Mouse (Mus musculus): ENCODE measurements around the gene Klrd1. TPM values are rescaled to one million over a fixed set of nuclear protein-coding genes. Genes with fewer than 3 reads are reported as not detected.

The Klrd1 gene
- 0.14 TPM in 1 of 2 replicates, not detected in the other for polyA plus RNA-seq (2016; fragmentation: Nextera tagmentation; extraction: Ambion mirVana)

- H3K36me3 ChIP-seq: no peaks in the 10 kb centered on the region
- H3K4me3 ChIP-seq: no peak within 1 kb of the TSS
- 87% methylated on average over 3 of the region's 3 CpGs for WGBS
- no peaks in the 10 kb centered on the region for H3K27me3 ChIP-seq (ENCODE audit: low read depth, poor library complexity, severe bottlenecking)
- no peaks in the 10 kb centered on the region for H3K9me3 ChIP-seq (replicated peaks)
- H3K4me1 ChIP-seq: no peaks in the 10 kb centered on the region
- no peak within 1 kb of the TSS for H3K27ac ChIP-seq (replicated peaks)
- no peak for DNase-seq (ENCODE audit: low spot score)
Observed at GRCm38 (mm10) chr6:129591508-129591907, at the start of gene Klrd1. Klrd1 (plus strand) TSS chr6:129591782.

- Histone ChIP-seq H3K9me3 (replicated peaks) (no peaks in the 10 kb centered on the region), H3K27ac (replicated peaks) (no peak overlapping the region), H3K27me3 (ENCODE audit: low read depth, poor library complexity, severe bottlenecking) (no peaks in the 10 kb centered on the region), H3K36me3 (peaks cover 47% of the 10 kb centered on the region), H3K4me1 (peaks cover 4% of the 10 kb centered on the region), H3K4me3 (no peak overlapping the region)
- 80% methylated on average over 9 of the region's 9 CpGs for WGBS
- no peak for DNase-seq (ENCODE audit: low spot score)
Observed at GRCm38 (mm10) chr6:129541931-129542330, 49.7 kb upstream of the Klrd1 start.

GRCm38 (mm10) chr6:129542540-129542939 is 49.0 kb upstream of the Klrd1 start:
- 92% methylated on average over 3 of the region's 3 CpGs for WGBS
- Histone ChIP-seq H3K36me3 (peaks cover 46% of the 10 kb centered on the region), H3K9me3 (replicated peaks) (no peaks in the 10 kb centered on the region), H3K4me3 (no peak overlapping the region), H3K4me1 (peaks cover 4% of the 10 kb centered on the region), H3K27ac (replicated peaks) (no peak overlapping the region), H3K27me3 (ENCODE audit: low read depth, poor library complexity, severe bottlenecking) (no peaks in the 10 kb centered on the region)
- DNase-seq (ENCODE audit: low spot score): no peak

- no peaks in the 10 kb centered on the region for H3K27me3 ChIP-seq (ENCODE audit: low read depth, poor library complexity, severe bottlenecking)
- DNase-seq (ENCODE audit: low spot score): peak; percentile 44
- H3K27ac ChIP-seq (replicated peaks): no peak overlapping the region
- no peak overlapping the region for H3K4me3 ChIP-seq
- 76% methylated on average over 6 of the region's 6 CpGs for WGBS
- peaks cover 32% of the 10 kb centered on the region for H3K36me3 ChIP-seq
- peaks cover 4% of the 10 kb centered on the region for H3K4me1 ChIP-seq
- no peaks in the 10 kb centered on the region for H3K9me3 ChIP-seq (replicated peaks)
Observed at GRCm38 (mm10) chr6:129543709-129544606, 47.6 kb upstream of the Klrd1 start.

GRCm38 (mm10) chr6:129547277-129547676 is 44.3 kb upstream of the Klrd1 start:
- Histone ChIP-seq H3K36me3 (no peaks in the 10 kb centered on the region), H3K4me1 (no peaks in the 10 kb centered on the region), H3K27ac (replicated peaks) (no peak overlapping the region), H3K27me3 (ENCODE audit: low read depth, poor library complexity, severe bottlenecking) (no peaks in the 10 kb centered on the region), H3K9me3 (replicated peaks) (no peaks in the 10 kb centered on the region), H3K4me3 (no peak overlapping the region)
- WGBS: 84% methylated on average over 2 of the region's 2 CpGs
- DNase-seq (ENCODE audit: low spot score): no peak

GRCm38 (mm10) chr6:129548009-129548408 is 43.6 kb upstream of the Klrd1 start:
- Histone ChIP-seq H3K27me3 (ENCODE audit: low read depth, poor library complexity, severe bottlenecking) (no peaks in the 10 kb centered on the region), H3K9me3 (replicated peaks) (no peaks in the 10 kb centered on the region), H3K4me3 (no peak overlapping the region), H3K27ac (replicated peaks) (no peak overlapping the region), H3K4me1 (no peaks in the 10 kb centered on the region), H3K36me3 (no peaks in the 10 kb centered on the region)
- WGBS: 77% methylated on average over 3 of the region's 3 CpGs
- no peak for DNase-seq (ENCODE audit: low spot score)

GRCm38 (mm10) chr6:129557298-129558023 is 34.1 kb upstream of the Klrd1 start:
- Histone ChIP-seq H3K9me3 (replicated peaks) (no peaks in the 10 kb centered on the region), H3K27ac (replicated peaks) (peak overlapping the region; percentile 72), H3K4me1 (peaks cover 20% of the 10 kb centered on the region), H3K27me3 (ENCODE audit: low read depth, poor library complexity, severe bottlenecking) (no peaks in the 10 kb centered on the region), H3K36me3 (no peaks in the 10 kb centered on the region), H3K4me3 (no peak overlapping the region)
- DNase-seq (ENCODE audit: low spot score): peak; percentile 41

- DNase-seq (ENCODE audit: low spot score): peak; percentile 73
- no peaks in the 10 kb centered on the region for H3K9me3 ChIP-seq (replicated peaks)
- no peaks in the 10 kb centered on the region for H3K27me3 ChIP-seq (ENCODE audit: low read depth, poor library complexity, severe bottlenecking)
- no peak overlapping the region for H3K4me3 ChIP-seq
- no peaks in the 10 kb centered on the region for H3K36me3 ChIP-seq
- H3K27ac ChIP-seq (replicated peaks): peak overlapping the region; percentile 72
- 23% methylated on average over 12 of the region's 12 CpGs for WGBS
- H3K4me1 ChIP-seq: peaks cover 20% of the 10 kb centered on the region
Observed at GRCm38 (mm10) chr6:129558946-129559640, 32.5 kb upstream of the Klrd1 start.

GRCm38 (mm10) chr6:129559641-129560027 is 31.9 kb upstream of the Klrd1 start:
- Histone ChIP-seq H3K27ac (replicated peaks) (no peak overlapping the region), H3K27me3 (ENCODE audit: low read depth, poor library complexity, severe bottlenecking) (no peaks in the 10 kb centered on the region), H3K9me3 (replicated peaks) (no peaks in the 10 kb centered on the region), H3K36me3 (no peaks in the 10 kb centered on the region), H3K4me3 (no peak overlapping the region), H3K4me1 (peaks cover 20% of the 10 kb centered on the region)
- DNase-seq (ENCODE audit: low spot score): no peak
- WGBS: 64% methylated on average over 4 of the region's 4 CpGs

- 72% methylated on average over 2 of the region's 2 CpGs for WGBS
- no peaks in the 10 kb centered on the region for H3K27me3 ChIP-seq (ENCODE audit: low read depth, poor library complexity, severe bottlenecking)
- H3K4me1 ChIP-seq: no peaks in the 10 kb centered on the region
- H3K27ac ChIP-seq (replicated peaks): no peak overlapping the region
- no peaks in the 10 kb centered on the region for H3K9me3 ChIP-seq (replicated peaks)
- no peaks in the 10 kb centered on the region for H3K36me3 ChIP-seq
- no peak overlapping the region for H3K4me3 ChIP-seq
- DNase-seq (ENCODE audit: low spot score): no peak
Observed at GRCm38 (mm10) chr6:129565257-129565656, 26.3 kb upstream of the Klrd1 start.

- no peak for DNase-seq (ENCODE audit: low spot score)
- 57% methylated on average over 2 of the region's 2 CpGs for WGBS
- no peaks in the 10 kb centered on the region for H3K36me3 ChIP-seq
- no peak overlapping the region for H3K4me3 ChIP-seq
- no peak overlapping the region for H3K27ac ChIP-seq (replicated peaks)
- no peaks in the 10 kb centered on the region for H3K27me3 ChIP-seq (ENCODE audit: low read depth, poor library complexity, severe bottlenecking)
- no peaks in the 10 kb centered on the region for H3K9me3 ChIP-seq (replicated peaks)
- H3K4me1 ChIP-seq: no peaks in the 10 kb centered on the region
Observed at GRCm38 (mm10) chr6:129575315-129575714, 16.3 kb upstream of the Klrd1 start.

GRCm38 (mm10) chr6:129577605-129578004 is 14.0 kb upstream of the Klrd1 start, which contains the start of gene Klre1:
Klre1 (plus strand) TSS chr6:129577905.
- no peaks in the 10 kb centered on the region for H3K27me3 ChIP-seq (ENCODE audit: low read depth, poor library complexity, severe bottlenecking)
- H3K27ac ChIP-seq (replicated peaks): no peak within 1 kb of the TSS
- H3K4me1 ChIP-seq: no peaks in the 10 kb centered on the region
- no peaks in the 10 kb centered on the region for H3K9me3 ChIP-seq (replicated peaks)
- DNase-seq (ENCODE audit: low spot score): no peak
- H3K4me3 ChIP-seq: no peak within 1 kb of the TSS
- WGBS: 96% methylated on average over 8 of the region's 8 CpGs
- no peaks in the 10 kb centered on the region for H3K36me3 ChIP-seq

Data from midbrain, embryonic 10.5 days (tissue).